8 mouse cellular contexts compared by ENCODE assay signal in genomic region chr4:46535840-46536361, GRCm38 (mm10). TPM values are rescaled to one million over a fixed set of nuclear protein-coding genes. Genes with fewer than 3 reads are reported as not detected.
DNase-seq lines count a peak whose midpoint lies in the region; ATAC-seq and TF ChIP-seq lines count a peak whose summit lies in the region.

Gene Trim14, minus strand, starts transcription at chr4:46536141.

- peak within 1 kb of the TSS; percentile 89 for H3K9ac ChIP-seq in CH12.LX (ENCODE audit: insufficient read depth, low read depth)
- peak within 1 kb of the TSS; percentile 39 for H3K9ac ChIP-seq in forebrain, embryonic 11.5 days (ENCODE audit: low read length)
- H3K9ac ChIP-seq in hindbrain, embryonic 15.5 days = peak within 1 kb of the TSS; percentile 32; the same call in 1 of the 2 replicates
- peak within 1 kb of the TSS; percentile 46 for H3K9ac ChIP-seq in liver, embryonic 14.5 days (replicated peaks)

- ATAC-seq in forebrain, embryonic 11.5 days (replicated peaks; ENCODE audit: low FRiP score) = no peak
- peak; percentile 57 for ATAC-seq in hindbrain, embryonic 15.5 days (ENCODE audit: low FRiP score, low read depth)
- ATAC-seq in liver, embryonic 14.5 days (ENCODE audit: insufficient read depth) = peak; percentile 69

- peak; percentile 82 for TF ChIP-seq POLR2A in CH12.LX (IDR thresholded peaks at IDR 0.05; ENCODE audit: low read depth, low read length)

- DNase-seq in CH12.LX (ENCODE audit: extremely low read depth) (peak; percentile 86), WW6 (ENCODE audit: low read depth, low spot score) (peak; percentile 61)
- peak; percentile 65 for DNase-seq in forebrain, embryonic 11.5 days (ENCODE audit: low spot score)
- DNase-seq in liver, embryonic 14.5 days (ENCODE audit: low read depth in 3 of 3, low spot score in 3 of 3) = peak in 2 of 3 experiments; percentile 30 to 43
- peak; percentile 60 to 66 for DNase-seq in natural killer cell, adult 2 months (ENCODE audit: low spot score in 2 of 2)
- no peak for DNase-seq in right cerebral cortex, adult 2 months (ENCODE audit: low spot score in 2 of 2)
- no peak for DNase-seq in cerebellum, adult 11 months

- peaks cover 7% of the 10 kb centered on the region; the same call in 1 of the 2 replicates for H3K79me2 ChIP-seq in CH12.LX (replicated peaks; ENCODE audit: control insufficient read depth, extremely low read depth, insufficient read depth, poor library complexity, severe bottlenecking)

- H3K36me3 ChIP-seq in CH12.LX (replicated peaks in 1 of 2; ENCODE audit: control insufficient read depth in 1 of 2, insufficient read depth in 1 of 2, low read length in 1 of 2) = peaks cover 45 to 59% of the 10 kb centered on the region in 2 experiments
- H3K36me3 ChIP-seq in forebrain, embryonic 11.5 days (ENCODE audit: control insufficient read depth, insufficient read depth, low read length) = no peaks in the 10 kb centered on the region
- H3K36me3 ChIP-seq in hindbrain, embryonic 15.5 days = peaks cover 2% of the 10 kb centered on the region; the same call in 1 of the 2 replicates
- H3K36me3 ChIP-seq in liver, embryonic 14.5 days (replicated peaks; ENCODE audit: control insufficient read depth, insufficient read depth, low read depth) = no peaks in the 10 kb centered on the region

- H3K4me1 ChIP-seq in CH12.LX (ENCODE audit: control insufficient read depth in 1 of 2, insufficient read depth in 2 of 2) = peaks cover 5 to 26% of the 10 kb centered on the region in 2 experiments; a peak in 3 of 4 replicates
- H3K4me1 ChIP-seq in forebrain, embryonic 11.5 days (replicated peaks; ENCODE audit: control insufficient read depth, insufficient read depth, low read length) = no peaks in the 10 kb centered on the region
- peaks cover 24% of the 10 kb centered on the region for H3K4me1 ChIP-seq in hindbrain, embryonic 15.5 days (replicated peaks)
- H3K4me1 ChIP-seq in liver, embryonic 14.5 days (replicated peaks; ENCODE audit: control insufficient read depth in 2 of 2, insufficient read depth in 2 of 2, low read length in 1 of 2) = peaks cover 0 to 9% of the 10 kb centered on the region in 2 experiments; a peak in 2 of 4 replicates

- H3K4me3 ChIP-seq in CH12.LX (replicated peaks in 1 of 3; ENCODE audit: low read depth in 2 of 3, low read length in 2 of 3, poor library complexity in 1 of 3) = peak within 1 kb of the TSS; percentile 86 to 99 (median 98)
- peak within 1 kb of the TSS; percentile 39 for H3K4me3 ChIP-seq in forebrain, embryonic 11.5 days (ENCODE audit: low read depth, low read length)
- peak within 1 kb of the TSS; percentile 44 for H3K4me3 ChIP-seq in hindbrain, embryonic 15.5 days
- H3K4me3 ChIP-seq in liver, embryonic 14.5 days (ENCODE audit: insufficient read depth in 1 of 2, low read depth in 2 of 2, low read length in 2 of 2) = peak within 1 kb of the TSS; percentile 67

- TF ChIP-seq EP300 in CH12.LX (IDR thresholded peaks at IDR 0.05; ENCODE audit: low read length) = no peak
- TF ChIP-seq EP300 in liver, embryonic 14.5 days (IDR thresholded peaks at IDR 0.05; ENCODE audit: low read depth) = no peak

- peak in 1 of 2 experiments; percentile 61; a peak in 2 of 4 replicates for TF ChIP-seq CTCF in CH12.LX (conservative IDR thresholded peaks at IDR 0.05 in 1 of 2, IDR thresholded peaks at IDR 0.05 in 1 of 2; ENCODE audit: low read depth in 2 of 2, low read length in 2 of 2)
- TF ChIP-seq CTCF in liver, embryonic 14.5 days (IDR thresholded peaks at IDR 0.05; ENCODE audit: low read depth) = peak; percentile 58

- in situ Hi-C loops in CH12.LX (cut with MboI; ENCODE audit: low pct_ligation_motif_present, low pct_unique_long_range_greater_than_20kb, low sequenced_read_pairs) = loop anchor here (10.0 kb wide), 1 partner anchor 119 kb away; the partner anchor contains the start of gene Tbc1d2

- peak within 1 kb of the TSS; percentile 97 for H3K27ac ChIP-seq in CH12.LX (ENCODE audit: insufficient read depth, low read depth)
- no peak within 1 kb of the TSS for H3K27ac ChIP-seq in forebrain, embryonic 11.5 days (ENCODE audit: low read depth, low read length)
- H3K27ac ChIP-seq in hindbrain, embryonic 15.5 days (replicated peaks) = no peak within 1 kb of the TSS
- 0 out of 2 replicates have a peak within 1 kb of the TSS, but pooled peaks have one; percentile 15 for H3K27ac ChIP-seq in liver, embryonic 14.5 days

- WGBS in forebrain, embryonic 11.5 days = under 1% methylated on average over 43 of the region's 46 CpGs
- under 1% methylated on average over 46 of the region's 46 CpGs for WGBS in hindbrain, embryonic 15.5 days
- under 1% methylated on average over 46 of the region's 46 CpGs for WGBS in liver, embryonic 14.5 days (ENCODE audit: insufficient replicate concordance)

- peak; percentile 42 for TF ChIP-seq RAD21 in CH12.LX (IDR thresholded peaks at IDR 0.05; ENCODE audit: low read depth, low read length)

- H3K4me2 ChIP-seq in CH12.LX (ENCODE audit: insufficient read depth, low read depth, poor library complexity, severe bottlenecking) = peak within 1 kb of the TSS; percentile 77
- H3K4me2 ChIP-seq in forebrain, embryonic 11.5 days (ENCODE audit: low read depth, low read length, severe bottlenecking) = peak within 1 kb of the TSS; percentile 61
- peak within 1 kb of the TSS; percentile 73 for H3K4me2 ChIP-seq in hindbrain, embryonic 15.5 days
- H3K4me2 ChIP-seq in liver, embryonic 14.5 days (ENCODE audit: low read depth) = peak within 1 kb of the TSS; percentile 76

- no peaks in the 10 kb centered on the region for H3K27me3 ChIP-seq in CH12.LX (replicated peaks)
- H3K27me3 ChIP-seq in forebrain, embryonic 11.5 days (ENCODE audit: control insufficient read depth, insufficient read depth, low read length) = peaks cover 36% of the 10 kb centered on the region
- peaks cover 60% of the 10 kb centered on the region for H3K27me3 ChIP-seq in hindbrain, embryonic 15.5 days
- peaks cover 29% of the 10 kb centered on the region for H3K27me3 ChIP-seq in liver, embryonic 14.5 days (ENCODE audit: control insufficient read depth, insufficient read depth, low read length)

- no peaks in the 10 kb centered on the region for H3K9me3 ChIP-seq in CH12.LX (replicated peaks; ENCODE audit: low read length)
- no peaks in the 10 kb centered on the region for H3K9me3 ChIP-seq in forebrain, embryonic 11.5 days (ENCODE audit: control insufficient read depth, low read length)
- H3K9me3 ChIP-seq in hindbrain, embryonic 15.5 days = no peaks in the 10 kb centered on the region
- H3K9me3 ChIP-seq in liver, embryonic 14.5 days (ENCODE audit: control insufficient read depth, low read length) = no peaks in the 10 kb centered on the region

- dilution Hi-C loops in CH12.LX (cut with MboI; ENCODE audit: extremely low pct_ligation_motif_present, extremely low pct_unique_long_range_greater_than_20kb, low sequenced_read_pairs) = no loop called here

TF ChIP-seq in CH12.LX, 34 proteins besides CTCF, POLR2A, EP300 and RAD21:
- peak; percentile 76; the same call in 1 of the 2 replicates for TF ChIP-seq IRF4 (IDR thresholded peaks at IDR 0.05; ENCODE audit: low read depth, low read length)
- no peak; the same call in 1 of the 2 replicates for TF ChIP-seq MAZ (IDR thresholded peaks at IDR 0.05; ENCODE audit: low read depth, low read length)
- 0 out of 2 replicates have a peak, but pooled peaks have one; percentile 22 for TF ChIP-seq NRF1 (IDR thresholded peaks at IDR 0.05; ENCODE audit: low read depth, low read length)
- no peak for TF ChIP-seq GABPA (IDR thresholded peaks at IDR 0.05; ENCODE audit: insufficient replicate concordance, low read depth, low read length)
- TF ChIP-seq CHD1 (IDR thresholded peaks at IDR 0.05; ENCODE audit: low read depth, low read length) = no peak
- TF ChIP-seq MEF2A (IDR thresholded peaks at IDR 0.05; ENCODE audit: borderline replicate concordance, low read depth, low read length) = 0 out of 2 replicates have a peak, but pooled peaks have one; percentile 23
- no peak for TF ChIP-seq JUN (IDR thresholded peaks at IDR 0.05; ENCODE audit: insufficient read depth, low read depth, low read length)
- peak; percentile 86; the same call in 1 of the 2 replicates for TF ChIP-seq ZMIZ1 (IDR thresholded peaks at IDR 0.05; ENCODE audit: low read depth, low read length)
- TF ChIP-seq ELF1 (IDR thresholded peaks at IDR 0.05; ENCODE audit: low read depth, low read length) = peak; percentile 9; the same call in 1 of the 2 replicates
- 0 out of 2 replicates have a peak, but pooled peaks have one; percentile 72 for TF ChIP-seq UBTF (IDR thresholded peaks at IDR 0.05; ENCODE audit: low read depth, low read length)
- TF ChIP-seq TBP (conservative IDR thresholded peaks at IDR 0.05; ENCODE audit: low read depth, low read length) = 0 out of 2 replicates have a peak, but pooled peaks have one; percentile 50
- TF ChIP-seq SMC3 (IDR thresholded peaks at IDR 0.05; ENCODE audit: low read depth, low read length) = peak; percentile 46
- 0 out of 2 replicates have a peak, but pooled peaks have one; percentile 25 for TF ChIP-seq SIN3A (IDR thresholded peaks at IDR 0.05; ENCODE audit: low read length)
- no peak for TF ChIP-seq E2F4 (IDR thresholded peaks at IDR 0.05; ENCODE audit: insufficient replicate concordance, low read depth, low read length)
- TF ChIP-seq TCF12 (IDR thresholded peaks at IDR 0.05; ENCODE audit: low read depth, low read length) = peak; percentile 60; the same call in 1 of the 2 replicates
- TF ChIP-seq MXI1 (IDR thresholded peaks at IDR 0.05; ENCODE audit: low read depth, low read length) = peak; percentile 59; the same call in 1 of the 2 replicates
- peak; percentile 92 for TF ChIP-seq POLR2AphosphoS2 (IDR thresholded peaks at IDR 0.05; ENCODE audit: low read depth, low read length)
- peak; percentile 80 for TF ChIP-seq NELFE (IDR thresholded peaks at IDR 0.05; ENCODE audit: low read depth, low read length)

RNA-seq across cellular contexts. Expression of gene Trim14, which starts in this region (rescaled TPM):
- total RNA-seq in CH12.LX (2012; rRNA removed) (24.4 and 26.5 TPM in 2 replicates), CH12.LX (2014; rRNA removed) (11.6 and 13.8 TPM in 2 replicates)
- polyA plus RNA-seq in CH12.LX (2012; ENCODE audit: insufficient read length, low read depth) = 26.0 and 35.4 TPM in 2 replicates
- 0.98 and 2.0 TPM in 2 replicates for polyA plus RNA-seq in forebrain, embryonic 11.5 days (2014; fragmentation: Nextera tagmentation; extraction: Ambion mirVana)
- polyA plus RNA-seq in hindbrain, embryonic 15.5 days (2015; fragmentation: Nextera tagmentation; extraction: Ambion mirVana) = 1.2 and 2.4 TPM in 2 replicates
- 4.1 and 4.3 TPM in 2 replicates for polyA plus RNA-seq in liver, embryonic 14.5 days (2012; rRNA removed)
- 7.5 and 9.5 TPM in 2 replicates for polyA plus RNA-seq in liver, embryonic 14.5 days (2014; fragmentation: Nextera tagmentation; extraction: Ambion mirVana)

Comparison
In these comparisons a context has a peak if more than half of its experiments do, and no peak if none do; other contexts are left out.
1. DNase-seq: peak in CH12.LX (single experiment), WW6 (single experiment), forebrain, embryonic 11.5 days (single experiment), liver, embryonic 14.5 days (2 of 3) and natural killer cell, adult 2 months (2 of 2); none in right cerebral cortex, adult 2 months (0 of 2) and cerebellum, adult 11 months (single experiment).
2. H3K27ac ChIP-seq: peak in CH12.LX (single experiment) and liver, embryonic 14.5 days (single experiment); none in forebrain, embryonic 11.5 days (single experiment) and hindbrain, embryonic 15.5 days (single experiment).
3. H3K4me3 ChIP-seq: peak in every context shown above with its lines; median percentile 98 in CH12.LX; 67 in liver, embryonic 14.5 days; 44 in hindbrain, embryonic 15.5 days; 39 in forebrain, embryonic 11.5 days.
4. H3K9ac ChIP-seq: peak in every context shown above with its lines; median percentile 89 in CH12.LX; 46 in liver, embryonic 14.5 days; 39 in forebrain, embryonic 11.5 days; 32 in hindbrain, embryonic 15.5 days.
5. Peak in every context shown above with its lines, with median percentiles within 50 percentile points of each other: H3K4me2 ChIP-seq.